Mouse (Mus musculus): ENCODE data around the gene Clec5a. TPM values are rescaled to one million over a fixed set of nuclear protein-coding genes. Genes with fewer than 3 reads are reported as not detected.

The Clec5a gene
- polyA plus RNA-seq (2014; fragmentation: Illumina TruSeq; extraction: RNeasy Lipid Tissue Mini Kit (QIAGEN cat#74804); ENCODE audit: insufficient read depth, low read depth, low replicate concordance) = 3.3 TPM

GRCm38 (mm10) chr6:40585645-40586044 is at the start of gene Clec5a:
TSS of gene Clec5a (minus strand) at chr6:40585821.

DNA sequence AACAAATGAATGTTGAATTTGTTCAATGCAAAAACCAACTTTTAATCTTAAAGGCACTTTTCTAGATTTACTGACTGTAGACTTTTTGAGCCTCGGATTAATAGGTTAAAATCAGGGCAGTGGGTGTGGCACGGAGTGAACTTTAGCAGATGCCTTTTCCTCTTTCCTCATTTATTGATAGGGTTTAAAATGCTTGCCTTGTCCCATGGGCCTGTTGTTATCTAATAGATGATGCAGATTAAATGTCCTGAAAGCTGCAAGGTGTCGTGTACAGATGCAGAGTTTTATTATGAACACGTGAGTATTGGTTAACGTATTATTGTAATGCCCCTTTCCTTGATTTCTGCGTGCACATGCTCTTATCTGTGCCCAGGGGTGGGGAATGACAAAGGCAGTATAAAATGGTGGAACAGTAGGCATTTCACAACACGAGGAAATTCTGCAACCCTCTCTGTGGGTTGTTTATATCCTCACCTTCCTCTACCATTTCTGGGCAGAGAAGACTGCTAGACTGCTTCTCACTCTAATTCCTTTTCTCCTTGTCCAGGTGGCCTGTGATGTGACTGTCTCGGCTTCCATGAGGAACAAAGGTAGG is 42.9 kb upstream of the Clec5a start, which contains the start of gene Mgam:
TSS of gene Mgam (plus strand) at position 426 of the 595 bp plus-strand sequence.

DNA sequence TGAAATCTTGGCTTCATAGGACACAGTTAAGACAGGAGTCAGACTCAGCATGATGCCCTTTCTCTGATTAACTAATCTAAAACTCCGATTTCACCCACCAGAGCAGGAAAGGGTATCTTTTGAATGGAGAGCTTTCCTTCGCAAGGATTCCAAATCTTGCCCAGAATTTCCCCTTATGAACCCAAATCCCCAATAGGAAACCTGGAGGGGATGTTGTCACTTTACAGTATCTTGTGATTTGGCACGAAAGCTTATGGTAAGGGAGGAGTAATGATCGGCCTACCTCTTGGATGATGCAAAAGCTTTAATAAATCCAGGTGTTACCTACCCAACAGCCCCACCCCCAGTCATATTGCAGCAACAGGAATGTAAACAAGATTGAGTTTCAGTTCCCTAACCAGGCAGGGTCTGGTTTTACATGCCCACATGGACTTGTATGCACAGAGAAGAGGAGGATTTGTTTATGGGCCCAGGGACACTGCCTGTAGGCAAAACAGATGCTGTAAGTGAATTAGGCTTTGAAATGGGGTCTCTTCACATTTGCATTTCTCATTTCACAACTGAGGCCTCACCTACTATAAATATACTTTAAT is 27.7 kb upstream of the Clec5a start, which contains the start of gene Tas2r138:
TSS of gene Tas2r138 (minus strand) at position 51 of the 593 bp plus-strand sequence.

DNA sequence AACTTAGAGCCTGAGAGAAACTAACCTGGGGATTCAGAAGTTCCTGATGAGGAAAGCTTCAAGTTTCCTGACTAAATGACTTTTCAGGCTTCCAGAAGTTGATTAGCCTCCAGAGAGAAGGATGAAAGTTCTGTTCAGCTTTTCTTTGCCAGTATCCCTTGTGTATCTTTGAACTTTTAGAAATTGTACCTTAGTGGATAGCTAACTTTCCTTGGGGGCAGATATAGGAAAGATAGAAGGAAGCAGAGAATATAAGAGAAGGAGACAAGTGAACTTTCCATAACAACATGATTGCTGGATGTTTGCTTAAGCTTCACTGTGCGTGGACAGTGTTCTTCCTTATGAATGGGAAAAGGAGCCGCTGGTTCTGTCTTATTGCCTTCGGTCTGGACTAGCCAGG is 16.4 kb downstream of the Clec5a start, which contains the start of gene Olfr460:
TSS of gene Olfr460 (plus strand) at position 301 of the 400 bp plus-strand sequence.

DNA sequence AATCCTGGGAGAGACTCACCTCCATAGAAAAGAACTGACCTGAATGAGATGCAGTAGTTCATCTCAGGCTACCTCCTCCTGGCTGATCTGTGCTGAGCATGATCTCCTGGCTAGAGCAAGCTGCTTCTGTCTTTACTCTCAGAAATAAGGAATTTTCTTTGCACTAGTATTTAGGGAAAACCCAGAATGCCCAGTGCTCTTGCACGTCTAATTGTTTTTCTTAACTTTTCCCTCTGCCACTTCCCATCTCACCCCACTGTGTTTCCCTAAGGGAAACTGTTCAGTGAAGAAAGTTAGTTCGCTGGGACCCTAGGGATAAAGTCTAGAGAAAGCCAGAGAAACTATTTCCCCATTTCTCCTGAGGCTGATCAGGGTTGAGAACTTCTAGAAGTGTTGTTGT is 30.7 kb downstream of the Clec5a start, which contains the start of gene Olfr461:
TSS of gene Olfr461 (minus strand) at position 101 of the 400 bp plus-strand sequence.

Other genes starting within 250 kb of the Clec5a start
- 4.4 TPM for gene E330009J07Rik, start 149.7 kb downstream of the Clec5a start, polyA plus RNA-seq (2014; fragmentation: Illumina TruSeq; extraction: RNeasy Lipid Tissue Mini Kit (QIAGEN cat#74804); ENCODE audit: insufficient read depth, low read depth, low replicate concordance)
- gene Wee2, start 146.7 kb downstream of the Clec5a start, polyA plus RNA-seq (2014; fragmentation: Illumina TruSeq; extraction: RNeasy Lipid Tissue Mini Kit (QIAGEN cat#74804); ENCODE audit: insufficient read depth, low read depth, low replicate concordance) = not detected
- gene Ssbp1, start 114.5 kb downstream of the Clec5a start, polyA plus RNA-seq (2014; fragmentation: Illumina TruSeq; extraction: RNeasy Lipid Tissue Mini Kit (QIAGEN cat#74804); ENCODE audit: insufficient read depth, low read depth, low replicate concordance) = 40.6 TPM
- not detected for gene Tas2r137, start 94.6 kb downstream of the Clec5a start, polyA plus RNA-seq (2014; fragmentation: Illumina TruSeq; extraction: RNeasy Lipid Tissue Mini Kit (QIAGEN cat#74804); ENCODE audit: insufficient read depth, low read depth, low replicate concordance)
- not detected for gene Tas2r108, start 92.3 kb downstream of the Clec5a start, polyA plus RNA-seq (2014; fragmentation: Illumina TruSeq; extraction: RNeasy Lipid Tissue Mini Kit (QIAGEN cat#74804); ENCODE audit: insufficient read depth, low read depth, low replicate concordance)
- not detected for gene Prss37, start 66.3 kb downstream of the Clec5a start, polyA plus RNA-seq (2014; fragmentation: Illumina TruSeq; extraction: RNeasy Lipid Tissue Mini Kit (QIAGEN cat#74804); ENCODE audit: insufficient read depth, low read depth, low replicate concordance)
- not detected for gene Olfr461, start 30.8 kb downstream of the Clec5a start, polyA plus RNA-seq (2014; fragmentation: Illumina TruSeq; extraction: RNeasy Lipid Tissue Mini Kit (QIAGEN cat#74804); ENCODE audit: insufficient read depth, low read depth, low replicate concordance)
- gene Olfr460, start 16.3 kb downstream of the Clec5a start, polyA plus RNA-seq (2014; fragmentation: Illumina TruSeq; extraction: RNeasy Lipid Tissue Mini Kit (QIAGEN cat#74804); ENCODE audit: insufficient read depth, low read depth, low replicate concordance) = not detected
- gene Tas2r138, start 27.5 kb upstream of the Clec5a start, polyA plus RNA-seq (2014; fragmentation: Illumina TruSeq; extraction: RNeasy Lipid Tissue Mini Kit (QIAGEN cat#74804); ENCODE audit: insufficient read depth, low read depth, low replicate concordance) = not detected
- gene Mgam, start 43.0 kb upstream of the Clec5a start, polyA plus RNA-seq (2014; fragmentation: Illumina TruSeq; extraction: RNeasy Lipid Tissue Mini Kit (QIAGEN cat#74804); ENCODE audit: insufficient read depth, low read depth, low replicate concordance) = 0.52 TPM

Data from lung, adult 10 weeks (tissue).